Mouse (Mus musculus) induced T-regulatory cell, adult 2 months (primary cell): ENCODE data around the gene Anxa4.

Experiments
- DNase-seq: peaks from one replicate; pipeline ENCODE4 v3.0.0-alpha.2; 2012; ENCODE audit warnings: low read depth

The Anxa4 gene

DNA sequence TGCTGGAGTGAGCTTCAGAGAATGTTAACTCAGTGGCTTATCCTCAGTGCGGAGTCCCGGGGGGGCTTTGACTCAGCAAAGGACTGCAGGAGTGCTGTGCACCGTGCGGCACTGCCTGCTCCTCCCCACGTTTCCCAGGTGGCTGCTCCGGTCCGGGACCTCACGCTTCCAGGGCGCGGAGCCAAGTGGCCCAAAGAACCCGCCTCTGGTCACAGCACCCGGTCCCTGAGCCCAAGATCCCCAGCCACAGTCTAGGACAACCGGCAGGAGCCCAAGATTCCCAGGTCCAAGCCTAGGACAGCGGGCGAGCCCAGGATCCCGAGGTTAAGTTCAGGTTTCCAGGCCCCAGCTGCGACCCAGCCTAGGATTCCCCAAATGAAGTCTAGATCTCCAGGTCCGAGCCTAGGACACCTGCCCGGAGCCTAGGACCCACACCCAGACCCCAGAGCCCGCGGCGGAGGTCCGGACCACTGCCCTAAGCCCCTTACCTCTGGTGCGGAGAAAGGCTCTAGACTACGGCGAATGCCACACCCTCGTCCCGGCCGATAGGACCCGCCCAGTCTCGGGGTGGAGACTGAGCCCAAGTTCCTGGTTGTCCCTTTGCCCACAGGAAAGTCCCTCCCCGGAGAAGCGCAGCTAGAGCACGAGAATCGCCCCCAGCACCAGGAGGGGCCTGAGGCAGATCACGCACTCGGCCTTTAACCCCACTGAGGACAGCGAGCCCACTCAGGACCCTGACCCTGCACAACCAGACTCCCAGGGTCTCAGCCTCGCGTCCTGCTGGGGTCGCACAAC, at the start of gene Anxa4:
Gene Anxa4, minus strand, starts transcription at position 564 of the 795 bp plus-strand sequence.
- peak; percentile 86 for DNase-seq

DNA sequence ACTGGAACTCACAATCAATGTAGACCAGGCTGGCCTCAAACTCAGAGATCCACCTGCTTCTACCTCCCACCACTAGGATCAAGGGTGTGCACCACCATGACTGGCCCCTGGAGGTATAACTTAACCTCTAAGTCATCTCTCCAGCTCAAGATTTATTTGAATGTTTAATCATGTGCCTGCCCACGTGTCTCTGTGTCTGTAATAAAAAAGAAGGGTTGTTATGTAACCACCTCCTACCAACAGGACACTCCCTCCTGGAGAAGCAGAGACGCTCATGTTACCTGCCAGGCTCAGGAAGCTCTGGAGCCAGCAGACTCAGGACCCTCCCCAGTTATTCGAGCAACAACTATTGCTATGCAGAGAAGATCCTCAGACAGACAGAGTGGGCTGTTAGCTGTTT, 48.6 kb upstream of the Anxa4 start:
- DNase-seq, result no peak

- no peak for DNase-seq
Measured at GRCm38 (mm10) chr6:86839089-86839488, 45.7 kb upstream of the Anxa4 start.

DNA sequence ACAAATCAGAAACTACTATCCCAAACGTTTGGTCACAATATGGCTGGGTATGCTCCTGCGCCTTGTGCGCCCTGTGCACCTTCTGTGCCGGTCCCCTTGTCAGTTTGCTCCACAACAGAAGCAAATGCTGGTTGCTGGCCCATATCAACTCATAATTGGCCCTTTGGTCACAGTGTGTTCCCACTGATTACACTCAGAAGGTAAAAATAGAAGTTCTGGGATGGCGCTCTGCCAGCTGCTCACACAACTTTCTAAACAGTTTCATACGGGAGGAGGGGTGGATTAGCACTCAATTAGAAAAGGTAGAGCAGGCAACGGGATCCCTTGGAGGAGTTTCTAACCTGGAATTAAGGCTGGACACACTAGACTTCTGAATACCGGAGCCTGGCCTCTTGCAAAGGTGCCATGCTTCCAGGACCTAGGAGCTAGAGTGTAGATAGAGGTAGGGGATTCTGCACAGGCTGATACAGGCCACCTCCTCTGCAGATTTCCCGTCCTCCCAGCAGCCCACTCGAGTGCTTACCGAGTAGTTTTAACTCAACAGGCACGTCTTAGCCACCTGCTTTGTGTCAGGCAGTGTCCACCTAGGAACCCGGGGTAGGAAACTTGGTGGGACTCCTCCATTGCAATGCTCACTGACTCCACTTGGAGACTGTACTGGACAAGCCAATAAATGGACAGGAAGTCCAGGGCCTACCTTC, 39.6 kb upstream of the Anxa4 start:
- DNase-seq, result no peak

DNA sequence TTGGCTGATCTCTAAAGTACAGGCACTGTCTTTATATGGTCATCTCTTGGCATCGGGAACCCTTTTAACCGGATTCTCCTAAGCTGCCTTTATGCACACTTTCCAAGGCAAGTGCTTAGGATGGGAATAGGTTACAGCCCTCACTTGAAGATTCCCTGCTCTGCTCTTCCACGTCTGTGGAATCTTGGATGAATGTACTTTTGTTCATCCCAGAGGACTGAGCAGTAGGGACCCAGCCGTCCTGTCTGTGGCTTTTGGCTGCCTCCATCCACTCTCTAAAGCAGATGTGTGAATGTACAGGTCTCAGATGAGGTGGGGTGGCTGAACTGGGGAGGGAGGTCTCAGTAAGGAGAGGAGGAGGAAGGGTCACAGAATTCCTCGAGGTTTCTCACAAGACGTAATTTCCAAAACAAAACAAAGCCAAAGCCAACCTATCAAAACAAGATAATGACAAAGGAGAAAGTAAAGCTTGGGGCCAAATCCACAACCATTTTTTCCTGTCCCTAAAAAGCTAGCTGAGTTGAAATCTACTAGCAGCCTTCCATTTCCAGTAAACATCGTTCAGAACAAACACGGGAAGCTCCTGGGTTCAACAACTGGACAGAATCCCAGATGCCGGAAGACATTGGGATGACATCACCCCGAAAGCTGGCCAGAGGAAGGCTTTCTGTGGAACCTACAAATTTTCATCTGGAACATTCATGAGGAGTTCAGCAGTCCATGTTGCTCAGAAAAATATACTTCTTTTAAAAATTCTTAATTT, 37.5 kb upstream of the Anxa4 start:
- no peak for DNase-seq

DNA sequence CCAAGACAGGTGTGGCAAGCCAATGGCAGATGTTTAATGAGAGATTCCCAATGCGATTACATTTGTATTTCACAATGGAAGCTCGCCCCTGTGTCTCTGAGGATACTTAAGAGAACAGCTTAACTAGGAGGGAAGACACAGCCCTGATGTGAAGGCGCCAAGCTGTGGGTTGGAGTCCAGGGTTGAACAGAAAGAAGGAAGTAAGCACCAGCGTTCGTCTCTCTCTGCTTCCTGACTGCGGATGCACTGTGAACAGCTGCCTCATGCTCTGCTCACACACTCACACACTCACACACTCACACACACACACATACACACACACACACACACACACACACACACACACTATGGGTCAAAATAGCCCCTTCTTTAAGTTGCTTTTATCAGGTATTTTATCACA, 36.4 kb upstream of the Anxa4 start:
- DNase-seq, result no peak

- peak; percentile 59 for DNase-seq
Measured at GRCm38 (mm10) chr6:86827432-86827831, 34.0 kb upstream of the Anxa4 start.

GRCm38 (mm10) chr6:86824401-86824800, 31.0 kb upstream of the Anxa4 start:
- no peak for DNase-seq

DNA sequence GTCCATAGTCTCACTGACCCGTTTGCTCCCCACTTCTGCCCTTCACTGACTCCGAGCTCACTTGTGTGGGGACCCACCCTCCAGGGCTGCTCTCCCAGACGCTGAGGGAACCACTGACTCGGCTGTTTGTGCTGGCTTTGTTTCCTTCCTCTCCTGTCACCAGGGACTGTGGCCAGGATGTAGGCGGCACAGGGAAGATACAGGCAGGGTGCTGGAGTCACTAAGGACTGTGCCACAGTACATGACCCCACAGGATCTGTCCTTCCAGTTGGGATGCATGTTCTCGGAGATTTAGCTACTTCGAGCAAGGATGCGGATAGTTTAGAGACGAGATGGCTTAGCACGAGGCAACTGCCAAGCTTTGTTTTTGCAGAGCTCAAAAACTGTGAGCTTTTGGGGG, 30.4 kb upstream of the Anxa4 start:
- peak; percentile 40 for DNase-seq

DNA sequence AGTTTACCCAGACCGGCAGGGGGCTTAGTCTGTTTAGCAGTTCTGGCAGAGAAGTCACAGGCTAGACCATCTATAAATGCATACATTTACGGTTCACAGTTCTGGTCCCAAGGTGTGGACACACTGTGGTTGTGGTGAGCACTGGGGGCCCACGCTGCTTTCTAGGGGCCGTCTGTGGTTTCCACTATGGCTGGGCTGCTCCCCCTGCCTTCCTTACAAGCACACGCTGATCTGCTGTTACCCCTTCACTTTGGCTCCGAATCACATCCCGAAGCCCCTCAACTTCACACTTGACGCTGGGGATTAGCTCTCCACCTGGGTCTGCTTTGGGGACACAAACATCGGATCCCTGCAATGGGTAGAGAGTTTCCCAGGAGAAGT, 29.7 kb upstream of the Anxa4 start:
- DNase-seq, result no peak

GRCm38 (mm10) chr6:86822285-86823050, 29.1 kb upstream of the Anxa4 start:
- peak; percentile 70 for DNase-seq

- peak; percentile 76 for DNase-seq
Measured at GRCm38 (mm10) chr6:86820690-86821089, 27.3 kb upstream of the Anxa4 start.

GRCm38 (mm10) chr6:86819926-86820325, 26.5 kb upstream of the Anxa4 start:
- DNase-seq, result no peak

DNA sequence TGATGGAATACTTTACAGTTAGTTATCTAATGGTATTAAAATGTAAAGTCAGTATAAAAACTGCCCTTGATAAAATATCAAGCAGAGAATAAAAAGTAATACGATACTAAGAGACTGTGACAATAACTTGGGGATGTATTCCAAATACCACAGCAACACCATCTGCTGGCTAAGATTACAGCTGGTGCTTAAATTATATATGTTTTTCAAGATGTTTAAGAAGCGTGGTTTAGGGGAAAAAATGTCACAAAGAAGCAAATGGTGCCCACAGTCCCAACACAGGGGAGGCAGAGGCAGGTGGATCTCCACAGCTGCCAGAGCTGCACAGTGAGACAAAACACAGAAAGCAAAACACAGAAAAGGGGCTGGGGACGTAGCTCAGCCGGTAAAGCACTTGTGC, 25.5 kb upstream of the Anxa4 start:
- DNase-seq, result no peak

DNA sequence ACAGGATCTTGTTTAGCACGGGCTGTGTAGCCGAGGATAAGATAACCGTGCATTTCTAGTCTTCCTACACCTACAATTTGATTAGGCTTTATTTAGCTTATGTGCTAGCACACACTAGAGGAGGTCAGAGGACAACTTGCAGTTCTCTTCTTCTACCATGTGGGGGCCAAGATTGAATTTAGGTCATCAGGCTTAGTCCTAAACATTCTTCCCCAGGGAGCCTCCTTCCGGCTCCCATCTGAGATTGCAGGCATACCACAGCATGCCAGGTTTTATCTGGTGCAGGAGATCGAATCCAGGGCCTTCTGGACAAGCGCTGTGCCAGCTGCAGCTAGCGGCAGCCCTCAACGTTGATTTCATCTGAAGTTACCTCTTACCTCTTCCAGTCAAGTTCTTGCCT, 23.2 kb upstream of the Anxa4 start:
- DNase-seq, result peak; percentile 70

- no peak for DNase-seq
Measured at GRCm38 (mm10) chr6:86815436-86815835, 22.1 kb upstream of the Anxa4 start.

DNA sequence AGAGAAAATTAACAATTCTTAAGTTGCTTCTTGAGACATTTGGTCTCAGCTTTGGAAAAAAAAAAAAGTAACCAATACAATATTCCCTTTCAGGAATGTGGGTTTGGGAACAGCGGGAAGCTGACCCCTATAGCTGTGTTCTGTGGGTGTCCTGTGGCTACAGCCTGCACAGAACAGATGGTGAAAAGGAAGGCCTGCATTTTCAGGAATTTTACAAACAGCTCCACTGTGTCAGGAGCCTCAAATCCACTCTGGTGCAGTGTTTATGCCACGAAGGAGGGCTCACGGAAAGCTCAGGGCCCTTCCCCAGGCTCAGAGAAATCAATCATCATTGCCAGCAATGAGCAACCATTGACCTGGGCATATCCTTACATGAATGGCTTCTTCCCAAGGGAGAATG, 21.5 kb upstream of the Anxa4 start:
- no peak for DNase-seq

DNA sequence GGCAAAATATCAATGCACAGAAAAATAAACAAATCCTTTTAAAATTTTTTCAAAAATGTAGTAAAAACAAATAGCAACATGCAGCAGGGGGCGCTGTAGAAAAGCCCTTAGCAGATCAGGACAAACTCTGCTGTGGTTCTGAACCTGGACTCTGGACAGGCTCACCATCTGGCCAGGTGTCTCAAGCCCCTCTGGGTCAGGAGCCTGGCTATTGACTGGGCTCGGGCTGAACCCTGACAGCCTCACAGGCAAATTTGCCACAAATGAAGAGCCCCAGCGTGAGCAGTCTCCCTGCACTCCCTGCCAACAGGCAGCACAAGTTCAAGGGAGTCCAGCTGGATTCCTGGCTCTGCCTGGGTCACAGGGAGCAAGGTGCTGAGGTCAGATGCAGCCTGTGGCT, 20.0 kb upstream of the Anxa4 start:
- DNase-seq, result peak; percentile 78

GRCm38 (mm10) chr6:86812919-86813318, 19.5 kb upstream of the Anxa4 start:
- DNase-seq, result no peak

- DNase-seq, result peak; percentile 79
Measured at GRCm38 (mm10) chr6:86806455-86807086, 13.2 kb upstream of the Anxa4 start.

DNA sequence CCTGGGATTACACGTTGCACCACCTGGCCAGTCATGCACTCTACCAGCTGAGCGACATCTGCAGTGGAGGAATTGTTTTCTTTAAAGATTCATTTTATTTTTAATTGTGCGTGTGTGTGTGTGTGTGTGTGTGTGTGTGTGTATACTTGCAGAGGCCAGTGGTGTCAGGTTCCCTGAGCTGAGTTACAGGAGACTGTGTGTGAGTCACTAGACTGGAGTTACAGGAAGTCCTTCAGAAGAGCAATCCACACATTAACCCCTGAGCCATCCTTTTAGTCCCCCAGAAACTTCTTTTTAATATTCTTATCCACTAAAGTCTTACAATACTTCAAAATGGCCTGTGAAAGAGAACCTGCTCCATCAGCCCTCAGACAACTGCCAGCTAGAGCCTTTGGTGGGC, 11.3 kb upstream of the Anxa4 start:
- no peak for DNase-seq

DNA sequence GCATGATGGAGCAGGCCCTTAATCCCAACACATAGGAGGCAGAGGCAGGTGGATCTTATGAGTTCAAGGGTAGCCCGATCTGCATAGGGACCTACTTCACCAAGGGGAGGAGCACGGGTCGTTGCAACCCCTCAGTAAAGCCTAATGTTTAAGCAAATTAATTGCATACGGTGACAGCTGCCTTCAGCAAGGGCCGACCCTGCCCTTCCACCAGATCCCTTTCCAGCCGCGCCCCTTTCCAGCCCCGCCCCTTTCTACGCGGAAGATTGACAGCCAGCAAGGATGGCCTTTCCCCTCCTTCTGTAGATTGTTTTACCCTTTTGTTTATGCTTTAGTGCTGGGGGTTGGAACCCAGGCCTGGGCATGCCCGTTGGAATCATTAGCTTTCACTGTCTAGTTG, 8.0 kb upstream of the Anxa4 start:
- DNase-seq, result no peak
